Mouse (Mus musculus): ENCODE results near the gene Pex12.
"Not testable (repeated sequence)": the region's sequence is repeated elsewhere in the genome, so short reads cannot be mapped to it uniquely, and the experiment has no call there.

The Pex12 gene

GRCm38 (mm10) chr11:83286566-83286965 lies 15.8 kb downstream of the Pex12 start, which contains the start of gene Slfn14:
Gene Slfn14, minus strand, starts transcription at chr11:83286726.
- DNase-seq (ENCODE audit: low spot score) = no peak

- no peak for DNase-seq (ENCODE audit: low spot score)
Measured at GRCm38 (mm10) chr11:83285627-83286026, 16.8 kb downstream of the Pex12 start.

GRCm38 (mm10) chr11:83282084-83282483 lies 20.3 kb downstream of the Pex12 start:
- no peak for DNase-seq (ENCODE audit: low spot score)

DNA sequence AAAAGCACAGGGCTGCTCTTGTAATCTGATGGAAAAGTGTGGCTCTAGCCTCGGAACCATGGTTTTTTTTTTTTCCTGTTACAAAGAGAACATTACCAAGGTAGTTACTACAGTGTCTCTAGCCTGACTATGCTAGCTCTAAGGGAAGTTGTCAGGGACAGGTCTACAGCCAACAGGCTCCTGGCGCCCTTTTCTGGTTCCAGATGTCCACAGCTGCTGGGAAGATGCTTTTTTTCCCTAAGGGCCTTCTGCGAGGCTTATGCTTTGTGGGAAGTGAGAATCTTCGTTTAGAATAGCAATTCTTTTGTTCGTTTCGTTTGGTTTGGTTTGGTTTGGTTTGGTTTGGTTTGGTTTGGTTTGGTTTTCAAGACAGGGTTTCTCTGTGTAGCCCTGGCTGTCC lies 22.7 kb downstream of the Pex12 start:
- no peak for DNase-seq (ENCODE audit: low spot score)

DNA sequence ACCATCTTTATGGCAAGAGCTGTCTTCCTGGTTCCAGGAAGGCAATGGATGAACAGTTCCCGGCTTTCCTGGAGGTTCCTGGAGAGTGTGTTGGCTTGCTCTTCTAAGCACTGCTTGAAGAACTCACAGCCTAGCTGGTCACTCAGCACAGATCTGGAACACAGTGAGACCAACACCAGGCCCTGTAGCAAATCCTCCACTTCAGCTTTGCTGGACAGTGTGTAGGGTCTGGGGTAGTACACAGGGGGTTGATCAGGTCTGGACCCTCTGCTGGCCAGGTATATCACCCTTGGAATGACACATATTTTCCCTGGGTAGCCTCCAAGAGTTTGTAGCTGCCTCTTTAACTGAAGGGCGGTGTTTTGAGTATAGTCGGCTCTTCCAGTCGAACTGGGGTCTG lies 23.4 kb downstream of the Pex12 start:
- DNase-seq (ENCODE audit: low spot score) = no peak

DNA sequence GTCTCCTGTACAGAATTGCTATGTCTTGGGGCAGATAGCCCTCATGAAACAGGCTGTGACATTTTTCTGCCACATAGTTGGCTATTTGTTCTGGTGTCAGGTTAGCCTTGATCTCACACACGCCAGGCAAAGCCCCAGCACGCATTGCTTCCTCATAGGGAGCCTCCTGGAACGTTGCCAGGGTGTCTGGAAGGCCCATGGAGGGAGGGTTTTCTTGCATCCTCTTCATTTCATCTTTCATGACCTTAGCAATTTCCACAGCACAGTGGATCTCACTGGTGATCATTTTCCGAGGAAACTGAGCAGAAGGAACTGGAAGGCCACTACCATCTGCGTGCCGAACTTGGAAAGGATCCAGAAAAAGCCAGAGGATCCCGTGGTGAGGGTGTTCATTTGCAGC lies 26.1 kb downstream of the Pex12 start:
- no peak for DNase-seq (ENCODE audit: low spot score)

DNA sequence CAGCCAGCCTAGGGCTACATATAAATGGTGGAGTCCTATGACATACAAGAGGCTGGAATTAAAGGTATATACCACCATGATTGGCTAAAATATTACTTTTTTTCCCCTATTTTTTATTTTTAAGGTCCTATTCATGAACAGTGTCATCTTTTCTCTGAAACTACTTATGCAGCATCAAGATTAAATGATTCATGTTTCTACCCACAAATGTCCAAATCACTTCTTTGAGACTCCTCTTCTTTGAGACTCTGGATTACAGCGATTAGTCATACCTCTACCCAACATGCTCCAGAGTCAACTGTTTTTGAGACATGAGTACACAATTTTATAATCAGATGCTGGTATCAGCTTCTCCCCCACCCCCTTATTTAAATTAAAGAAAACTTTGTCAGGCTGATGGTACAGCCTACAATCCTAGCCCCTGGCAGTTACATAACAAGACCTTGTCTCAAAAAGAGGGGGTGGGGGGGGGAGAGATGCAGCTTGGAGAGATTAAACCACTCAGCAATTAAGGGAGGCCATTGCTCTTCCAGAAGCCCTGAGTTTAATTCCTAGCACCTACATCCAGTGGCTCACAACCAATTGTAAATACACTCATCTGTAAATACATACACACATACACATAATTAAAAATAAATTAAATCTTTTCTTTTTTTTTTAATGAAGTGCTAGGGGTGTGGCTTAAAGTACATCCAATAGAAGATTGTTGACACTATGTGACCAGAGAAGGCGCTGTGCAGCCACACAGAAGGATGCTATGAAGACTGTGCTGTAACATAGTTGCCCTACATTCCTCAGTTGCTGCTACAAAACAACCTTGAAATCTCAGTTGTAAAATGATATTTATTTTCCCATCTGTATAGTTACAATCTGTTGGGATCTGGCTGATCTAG lies 30.2 kb downstream of the Pex12 start:
- peak; percentile 67 for DNase-seq (ENCODE audit: low spot score)

GRCm38 (mm10) chr11:83271151-83271950 lies 31.0 kb downstream of the Pex12 start:
- DNase-seq (ENCODE audit: low spot score) = peak; percentile 90

DNA sequence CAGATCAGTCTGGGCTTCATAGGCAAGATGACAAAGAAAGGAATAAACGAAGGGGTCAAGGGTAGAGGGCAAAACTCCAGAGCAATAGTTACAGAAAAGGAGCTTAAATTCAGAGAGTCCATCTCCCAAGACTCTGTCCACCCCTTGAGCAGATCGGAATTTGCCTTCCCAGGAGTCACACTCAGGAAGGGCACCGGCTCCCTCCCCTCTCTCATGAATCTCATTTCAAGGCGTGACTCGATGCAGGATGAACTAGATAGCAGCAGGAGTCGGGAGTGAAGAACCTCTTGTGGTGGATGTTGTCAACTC lies 31.6 kb downstream of the Pex12 start:
- DNase-seq (ENCODE audit: low spot score) = no peak

DNA sequence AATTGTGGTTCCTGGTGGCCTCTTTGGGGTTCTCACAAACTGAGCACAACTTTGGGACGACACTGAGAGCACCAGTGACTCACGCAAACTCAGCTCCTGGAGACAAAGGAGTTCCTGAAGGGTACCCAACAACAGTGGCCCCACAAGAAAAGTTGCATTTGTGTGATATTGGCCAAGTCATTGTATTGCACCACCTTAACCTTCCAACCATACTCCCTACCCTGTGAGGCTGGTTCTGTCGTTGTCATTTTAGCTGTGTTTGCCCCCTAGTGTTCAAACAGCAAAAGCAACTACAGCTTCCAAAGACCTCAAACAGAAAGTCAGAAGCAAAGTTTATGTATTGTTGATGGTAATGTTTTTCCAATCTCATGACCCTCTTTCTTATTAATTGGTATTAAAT lies 39.2 kb downstream of the Pex12 start:
- peak; percentile 40 for DNase-seq (ENCODE audit: low spot score)

DNA sequence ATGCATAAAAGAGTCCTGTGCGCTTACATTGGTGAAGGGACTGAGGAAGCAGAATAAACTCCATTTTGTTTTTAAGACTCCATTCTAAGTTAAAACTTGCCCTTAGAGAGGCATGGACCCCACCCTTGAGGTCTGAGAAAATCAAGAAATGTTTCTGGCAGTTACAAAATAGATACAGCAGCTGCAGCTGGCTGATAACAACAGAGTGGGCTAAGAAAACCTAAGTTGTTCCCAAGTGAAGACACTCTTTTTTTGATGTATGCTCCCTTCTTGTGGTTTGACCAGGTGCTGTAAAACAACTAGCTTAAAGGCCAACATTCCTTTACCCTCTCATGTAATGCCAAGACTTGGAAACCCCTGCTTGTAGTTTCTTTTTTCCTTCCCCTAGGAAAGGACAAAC lies 39.7 kb downstream of the Pex12 start:
- no peak for DNase-seq (ENCODE audit: low spot score)

- not testable (repeated sequence) for DNase-seq (ENCODE audit: low spot score)
Measured at GRCm38 (mm10) chr11:83257211-83257610, 45.2 kb downstream of the Pex12 start.

All from embryo, embryonic 10.5 days (tissue).